Mouse (Mus musculus) ovary, adult 18-20 months (tissue): ENCODE measurements around the gene Srsf9.
"Not testable (repeated sequence)": the region's sequence is repeated elsewhere in the genome, so short reads cannot be mapped to it uniquely, and the experiment has no call there.

Experiments
- DNase-seq: peaks from one replicate; pipeline ENCODE4 v3.0.0; 2022; ENCODE audit warnings: low spot score, mixed read lengths

Gene Srsf9

DNA sequence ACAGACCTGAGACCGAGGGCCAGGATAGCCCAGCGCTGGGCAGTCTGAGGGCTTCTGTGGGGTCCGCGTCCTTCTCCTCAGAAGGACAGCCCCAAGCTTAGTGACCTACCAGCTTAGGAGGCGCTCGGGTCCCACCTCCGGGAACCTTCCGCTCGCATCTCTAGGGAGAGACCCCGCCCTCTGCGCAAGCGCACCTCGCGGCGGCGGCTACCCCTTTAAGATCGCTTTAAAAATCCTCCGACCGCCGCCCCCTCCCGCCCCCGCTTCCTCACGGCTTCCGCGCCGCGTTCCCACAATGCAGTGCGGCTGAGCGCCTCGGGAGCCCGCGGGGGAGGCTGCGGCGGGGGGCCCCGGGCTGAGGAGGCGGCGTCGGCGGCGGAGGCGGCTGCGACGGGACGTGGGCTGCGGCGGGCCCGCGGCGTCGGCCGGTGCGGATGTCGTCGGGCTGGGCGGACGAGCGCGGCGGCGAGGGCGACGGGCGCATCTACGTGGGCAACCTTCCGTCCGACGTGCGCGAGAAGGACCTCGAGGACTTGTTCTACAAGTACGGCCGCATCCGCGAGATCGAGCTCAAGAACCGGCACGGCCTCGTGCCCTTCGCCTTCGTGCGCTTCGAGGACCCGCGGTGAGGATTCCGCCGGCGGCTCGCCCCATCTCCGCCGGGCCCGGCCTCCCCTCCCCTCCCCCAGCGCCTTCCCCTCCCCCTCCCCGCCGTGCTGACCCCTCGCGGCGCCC lies at the start of gene Srsf9:
Gene Srsf9, plus strand, starts transcription at position 303 of the 735 bp plus-strand sequence.
- peak; percentile 91 for DNase-seq

DNA sequence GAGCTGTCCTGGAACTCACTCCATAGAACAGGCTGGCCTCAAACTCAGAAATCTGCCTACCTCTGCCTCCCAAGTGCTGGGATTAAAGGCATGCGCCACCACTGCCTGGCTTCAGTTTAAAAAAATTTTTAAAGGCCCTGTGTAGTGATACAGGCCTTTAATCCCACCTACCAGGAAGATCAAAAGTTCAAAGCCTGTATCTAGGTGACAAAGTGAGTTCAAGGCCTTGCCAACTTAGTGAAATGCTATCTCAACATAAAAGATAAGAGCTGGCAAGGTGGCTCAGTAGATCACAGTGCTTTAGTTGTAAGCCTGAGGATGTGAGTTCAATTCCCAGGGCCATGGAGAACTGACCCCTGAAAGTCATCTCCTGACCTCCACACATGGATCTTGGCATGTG lies 48.9 kb upstream of the Srsf9 start:
- no peak for DNase-seq

DNA sequence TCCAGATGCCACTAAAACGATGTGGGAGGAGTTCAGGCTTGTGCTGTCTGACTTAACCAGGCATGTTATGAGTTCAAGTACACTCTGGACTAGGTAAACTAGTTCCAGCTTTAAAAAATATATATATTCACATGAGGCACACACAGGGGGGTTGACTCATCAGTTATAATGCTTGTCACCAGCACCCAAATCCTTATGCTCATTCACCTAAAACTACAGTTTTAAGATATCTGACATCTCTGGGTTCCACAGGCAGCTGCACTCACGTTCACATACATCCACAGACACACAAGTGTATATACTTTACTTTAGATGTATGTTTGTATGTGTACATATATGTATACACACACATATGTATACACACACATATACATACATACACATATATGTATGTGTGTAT lies 48.2 kb upstream of the Srsf9 start:
- DNase-seq = no peak

DNA sequence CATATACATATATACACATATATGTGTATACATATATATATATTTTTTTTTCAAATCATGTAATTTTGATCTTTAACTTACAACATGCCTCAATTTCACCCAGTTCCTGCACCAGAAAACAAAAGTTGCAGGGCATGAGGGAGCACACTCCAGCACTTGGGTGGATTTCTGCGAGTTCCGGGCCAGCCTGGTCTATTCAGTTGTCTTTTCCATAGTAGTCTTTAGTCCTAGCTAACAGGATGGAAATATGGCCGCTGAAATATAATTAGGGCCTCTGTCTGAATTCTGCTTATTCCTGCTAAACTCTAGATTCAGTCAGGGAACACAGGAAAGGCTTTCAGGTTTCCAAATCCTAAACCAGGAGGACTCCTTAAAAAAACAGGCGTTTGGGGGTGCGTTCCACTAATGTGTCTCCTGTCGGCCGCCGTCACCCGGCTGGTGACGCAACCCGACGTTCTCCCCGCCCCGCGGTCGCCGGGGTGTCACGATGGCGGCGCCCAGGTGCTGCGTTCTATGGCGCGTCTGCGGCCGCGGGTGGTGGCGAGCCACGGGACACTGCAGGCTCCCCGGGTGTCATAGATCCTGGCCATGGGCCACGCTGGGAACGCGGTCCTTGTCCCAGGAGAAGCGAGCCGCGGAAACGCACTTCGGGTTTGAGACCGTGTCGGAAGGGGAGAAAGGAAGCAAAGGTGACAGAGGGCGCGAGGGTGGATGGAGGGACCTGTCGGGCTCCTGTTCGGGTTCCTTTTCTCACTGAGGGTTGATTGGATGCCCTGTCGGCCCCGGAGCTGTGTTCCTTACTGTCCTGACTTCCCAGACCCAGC lies 47.5 kb upstream of the Srsf9 start, which contains the start of gene Coq5:
Gene Coq5, plus strand, starts transcription at position 441 of the 824 bp plus-strand sequence.
- peak; percentile 62 for DNase-seq

DNA sequence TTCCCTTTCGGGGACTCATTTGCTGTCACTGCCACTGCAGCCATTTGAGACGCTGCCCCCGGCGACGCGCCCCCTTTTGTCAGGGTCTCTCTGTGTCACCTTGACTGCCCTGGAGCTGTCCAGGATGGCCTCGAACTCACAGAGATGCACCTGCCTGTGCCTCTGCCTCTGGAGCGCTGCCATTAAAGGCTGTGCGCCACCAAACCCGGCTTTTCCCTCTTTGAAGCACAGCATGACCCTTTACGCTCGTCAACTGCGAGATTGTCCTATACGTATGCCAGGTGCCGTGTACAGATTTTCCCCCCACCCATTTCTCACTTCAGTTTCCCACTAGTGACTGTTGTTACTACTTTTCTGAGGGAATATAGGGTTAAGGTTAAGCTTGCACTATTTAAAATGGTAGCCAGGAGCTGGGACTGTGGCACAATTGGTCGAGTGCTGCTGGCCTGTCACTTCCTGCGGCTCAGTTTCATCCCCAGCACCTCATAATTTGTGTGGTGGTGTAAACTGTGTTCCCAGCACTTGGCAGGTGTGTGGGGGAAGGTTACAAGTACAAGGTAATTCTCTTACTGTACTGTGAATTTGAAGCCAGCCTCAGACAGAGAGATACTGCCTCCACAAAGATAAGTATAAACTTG lies 46.8 kb upstream of the Srsf9 start:
- DNase-seq = no peak

DNA sequence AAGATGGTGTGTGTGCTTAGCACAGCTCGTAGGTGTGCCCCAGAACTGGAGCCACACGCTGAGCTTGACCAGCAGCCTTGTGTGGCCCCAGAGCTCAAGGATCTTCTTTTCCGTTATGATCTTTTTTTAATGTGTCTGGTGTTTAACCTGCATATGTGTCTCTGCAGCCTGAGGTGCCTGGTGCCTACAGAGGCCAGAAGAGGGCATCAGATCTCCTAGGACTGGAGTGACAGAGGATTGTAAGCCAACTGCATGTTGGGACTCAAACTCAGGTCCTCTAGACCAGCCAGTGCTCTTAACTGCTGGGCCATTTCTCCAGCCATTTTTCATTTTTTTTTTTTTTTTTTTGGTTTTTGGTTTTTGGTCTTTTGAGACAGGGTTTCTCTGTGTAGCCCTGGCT lies 42.2 kb upstream of the Srsf9 start:
- DNase-seq = no peak

DNA sequence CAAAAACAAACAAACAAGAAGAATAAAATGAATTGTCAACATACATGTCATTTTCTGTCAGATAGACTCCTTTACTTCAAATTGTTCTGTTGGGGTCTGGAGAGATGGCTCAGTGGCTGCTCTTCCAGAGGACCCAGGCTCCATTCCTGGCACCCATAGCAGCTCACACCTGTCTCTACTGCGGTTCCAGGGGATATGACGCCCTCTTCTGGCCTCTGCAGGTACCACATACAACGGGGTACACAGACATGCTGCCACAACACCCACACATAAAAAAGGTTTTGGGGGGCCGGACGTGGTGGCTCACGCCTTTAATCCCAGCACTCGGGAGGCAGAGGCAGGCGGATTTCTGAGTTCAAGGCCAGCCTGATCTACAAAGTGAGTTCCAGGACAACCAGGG lies 32.8 kb upstream of the Srsf9 start:
- DNase-seq = no peak

DNA sequence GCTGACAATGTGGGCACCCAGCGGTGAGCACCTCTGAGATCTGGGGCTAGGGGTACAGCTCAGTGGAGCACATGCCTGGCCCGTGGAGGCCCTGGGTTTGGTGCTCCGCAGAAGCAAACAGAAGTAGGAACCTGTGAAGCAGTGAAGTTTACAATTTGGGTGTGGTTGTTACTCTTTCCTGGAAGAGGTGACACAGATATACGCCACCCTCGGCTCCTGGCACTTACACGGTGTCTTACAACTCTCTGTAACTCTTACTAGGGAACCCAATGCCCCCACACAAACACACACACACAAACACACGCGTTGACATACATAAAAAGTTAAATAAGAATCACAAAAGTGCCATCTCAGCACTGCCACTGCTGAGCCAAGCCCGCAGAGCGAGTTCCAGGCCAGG lies 30.6 kb upstream of the Srsf9 start:
- DNase-seq = no peak

DNA sequence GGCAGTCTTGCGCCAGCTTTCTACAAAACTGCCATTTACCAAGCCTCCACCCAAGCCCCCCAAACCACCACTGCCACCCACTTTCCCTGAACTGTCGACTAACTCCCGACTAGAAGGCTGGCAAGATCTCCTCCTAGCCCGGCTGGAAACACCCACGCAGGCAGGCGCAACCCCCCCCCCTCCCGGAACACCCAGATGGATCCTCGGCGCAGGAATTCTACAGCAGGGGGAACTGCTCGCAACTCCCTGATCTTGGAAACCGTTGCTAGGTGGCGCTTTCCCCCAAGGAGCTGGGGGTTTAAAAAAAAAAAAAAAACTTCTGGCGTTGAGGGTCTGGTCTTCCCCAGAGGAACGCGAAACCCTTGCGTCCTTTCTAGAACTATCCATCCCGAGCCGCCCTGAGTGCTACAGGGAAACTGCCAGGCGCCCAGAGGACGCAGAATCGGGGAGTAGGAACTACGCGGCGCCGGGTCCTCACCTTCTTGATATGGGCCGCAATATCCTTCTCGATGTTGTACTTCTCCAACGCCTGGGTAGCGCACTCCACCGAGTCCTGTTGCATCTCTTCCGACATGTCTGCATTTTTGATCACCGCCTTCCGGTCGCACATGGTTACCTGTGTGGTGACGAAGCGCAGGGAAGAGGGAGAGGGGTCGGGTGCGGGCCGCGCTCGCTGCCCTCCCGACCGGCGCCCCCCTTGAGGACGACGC lies 26.8 kb upstream of the Srsf9 start:
- peak; percentile 61 for DNase-seq

DNA sequence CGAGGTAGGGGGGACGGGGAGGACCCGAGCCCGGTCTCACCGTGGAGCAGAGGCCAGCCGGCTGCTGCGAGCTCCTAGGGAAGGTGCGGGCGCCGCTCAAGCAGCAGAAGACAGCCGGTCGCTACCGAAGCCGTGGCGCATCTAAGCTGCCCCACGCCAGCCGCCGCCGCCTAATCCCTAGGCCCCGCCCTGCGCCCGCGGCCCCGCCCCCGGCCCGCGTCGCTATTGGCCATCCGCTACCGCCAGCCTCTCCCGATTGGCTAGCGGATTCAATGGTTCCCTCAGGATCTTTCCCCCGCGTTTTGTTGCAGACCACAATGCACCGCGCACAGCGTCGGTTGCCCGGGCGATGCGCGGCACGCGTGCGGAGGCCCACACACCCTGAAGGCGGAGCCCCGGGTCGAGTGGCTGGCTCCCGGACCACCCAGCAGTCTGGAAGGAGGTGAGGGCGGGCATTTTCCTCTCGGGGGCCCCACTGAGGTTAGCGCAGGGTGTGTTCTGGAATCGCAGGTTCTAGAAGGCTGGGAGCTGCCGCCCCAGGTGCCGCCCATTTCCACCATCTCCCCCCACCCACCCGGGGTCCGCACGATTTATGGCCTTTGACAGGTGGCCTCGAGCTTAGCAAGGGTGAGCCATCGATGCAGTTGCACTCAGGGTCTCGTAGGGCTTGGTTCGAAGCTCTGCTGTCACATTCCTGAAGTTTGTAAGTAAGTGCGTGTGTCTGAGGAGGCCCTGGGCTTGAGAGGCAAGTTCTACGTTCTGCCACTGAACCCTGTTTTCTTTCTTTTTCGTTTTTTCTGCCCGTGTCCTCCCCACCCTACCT lies 26.0 kb upstream of the Srsf9 start, which contains the start of gene Dynll1:
Gene Dynll1, minus strand, starts transcription at position 208 of the 823 bp plus-strand sequence.
- peak; percentile 97 for DNase-seq

DNA sequence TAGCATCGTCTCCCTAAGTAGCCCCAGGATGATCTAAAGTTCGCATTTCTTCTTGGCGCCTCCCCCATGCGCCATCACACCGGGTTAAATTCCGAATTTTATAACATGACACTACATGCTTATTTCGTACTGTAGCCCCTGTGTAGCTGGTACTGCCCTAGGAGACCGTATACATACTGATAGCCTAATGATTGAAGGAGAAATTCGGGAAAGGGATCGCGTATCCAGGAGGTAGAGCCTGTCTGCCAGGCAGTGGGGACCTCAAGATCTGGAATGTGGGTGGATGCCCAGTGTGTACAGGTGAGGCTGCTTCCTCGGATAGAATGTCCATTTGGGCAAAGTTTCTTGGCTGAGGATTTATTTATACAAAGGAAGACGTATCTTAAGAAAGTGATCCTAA lies 25.4 kb upstream of the Srsf9 start:
- DNase-seq = no peak

DNA sequence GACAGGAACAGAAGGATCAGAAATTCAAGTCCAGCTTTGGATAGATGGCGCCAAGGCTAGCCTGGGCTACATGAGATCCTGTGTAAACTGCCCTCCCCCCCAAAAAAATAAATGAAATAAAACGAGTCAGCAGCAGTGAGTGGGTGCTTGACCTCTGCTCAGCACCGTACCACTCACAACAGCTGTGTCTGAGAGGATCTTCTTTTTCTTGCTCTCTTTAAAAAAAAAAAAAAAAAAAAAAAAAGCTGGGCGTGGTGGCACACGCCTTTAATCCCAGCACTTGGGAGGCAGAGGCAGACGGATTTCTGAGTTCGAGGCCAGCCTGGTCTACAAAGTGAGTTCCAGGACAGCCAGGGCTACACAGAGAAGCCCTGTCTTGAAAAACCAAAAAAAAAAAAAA lies 24.8 kb upstream of the Srsf9 start:
- not testable (repeated sequence) for DNase-seq

DNA sequence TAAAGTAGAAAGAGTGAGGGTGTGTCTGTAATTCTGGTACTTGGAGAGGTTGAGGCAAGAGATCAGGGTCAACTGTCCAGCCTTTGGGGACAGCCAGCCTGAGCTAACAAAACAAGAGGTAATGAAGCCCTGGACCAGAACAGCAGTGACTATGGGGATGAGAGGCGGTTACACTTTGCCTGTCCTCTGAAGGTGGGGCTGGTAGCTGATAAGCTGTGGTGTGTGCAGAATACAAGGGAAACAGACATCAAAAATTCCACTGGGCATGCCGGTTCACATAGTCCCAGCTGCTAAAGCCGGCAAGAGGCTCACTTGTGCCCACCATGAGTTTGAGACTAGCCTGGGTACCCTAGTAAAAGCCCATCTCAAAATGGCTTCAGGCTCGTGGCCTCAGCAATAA lies 14.6 kb upstream of the Srsf9 start:
- DNase-seq = no peak

DNA sequence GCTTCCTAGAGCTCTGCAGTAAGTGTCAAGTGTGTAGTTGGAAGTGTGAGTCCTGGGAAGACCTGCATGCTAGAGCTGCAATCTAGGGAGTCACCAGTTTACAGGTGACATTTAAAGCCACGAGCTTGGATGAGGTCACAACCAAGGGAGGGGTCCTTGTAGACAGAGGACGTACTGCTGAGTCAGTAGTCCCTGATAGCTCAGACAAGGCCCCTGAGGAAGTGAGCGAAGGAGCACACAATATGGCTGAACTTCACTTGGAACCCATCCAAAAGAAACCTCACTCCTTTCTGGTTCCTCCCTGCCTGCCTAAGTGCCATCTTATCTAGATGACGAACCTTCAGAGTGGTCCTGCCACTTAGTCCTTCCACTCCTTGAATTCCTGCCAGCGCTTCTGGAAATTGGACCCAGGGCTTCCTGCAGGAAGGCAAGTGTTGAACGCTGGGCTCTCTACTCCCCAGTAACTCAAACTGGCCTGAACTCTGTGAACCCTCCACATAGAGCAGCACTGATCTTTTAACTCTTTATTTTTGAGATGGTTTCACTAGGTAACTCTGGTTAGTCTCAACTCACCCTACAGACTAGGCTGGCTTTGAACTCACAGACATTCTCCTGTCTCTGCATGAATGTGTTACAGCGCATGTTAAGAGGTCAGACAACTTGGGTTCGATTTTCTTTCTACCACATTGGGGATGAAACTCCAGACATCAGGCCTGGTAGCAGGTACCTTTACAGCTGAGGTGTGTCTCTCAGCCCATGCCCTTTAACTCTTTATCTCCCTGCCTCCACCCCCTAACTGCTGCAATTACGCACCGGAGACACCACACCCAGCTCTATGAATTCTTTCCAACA lies 13.9 kb upstream of the Srsf9 start:
- DNase-seq = no peak

DNA sequence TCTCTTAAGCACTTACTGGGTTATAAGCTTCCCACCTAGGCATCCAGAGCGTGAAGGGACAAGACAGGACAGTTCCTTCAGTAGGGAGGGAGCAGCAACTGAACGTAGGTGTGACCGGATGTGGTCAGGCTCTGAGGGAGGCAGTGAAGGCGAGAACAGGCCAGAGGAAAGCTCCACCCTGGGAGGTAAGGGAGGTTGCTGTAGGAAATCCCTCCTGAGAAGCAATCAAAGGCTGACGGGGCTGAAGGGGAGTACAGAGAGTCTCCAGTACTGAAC lies 13.4 kb upstream of the Srsf9 start:
- no peak for DNase-seq

DNA sequence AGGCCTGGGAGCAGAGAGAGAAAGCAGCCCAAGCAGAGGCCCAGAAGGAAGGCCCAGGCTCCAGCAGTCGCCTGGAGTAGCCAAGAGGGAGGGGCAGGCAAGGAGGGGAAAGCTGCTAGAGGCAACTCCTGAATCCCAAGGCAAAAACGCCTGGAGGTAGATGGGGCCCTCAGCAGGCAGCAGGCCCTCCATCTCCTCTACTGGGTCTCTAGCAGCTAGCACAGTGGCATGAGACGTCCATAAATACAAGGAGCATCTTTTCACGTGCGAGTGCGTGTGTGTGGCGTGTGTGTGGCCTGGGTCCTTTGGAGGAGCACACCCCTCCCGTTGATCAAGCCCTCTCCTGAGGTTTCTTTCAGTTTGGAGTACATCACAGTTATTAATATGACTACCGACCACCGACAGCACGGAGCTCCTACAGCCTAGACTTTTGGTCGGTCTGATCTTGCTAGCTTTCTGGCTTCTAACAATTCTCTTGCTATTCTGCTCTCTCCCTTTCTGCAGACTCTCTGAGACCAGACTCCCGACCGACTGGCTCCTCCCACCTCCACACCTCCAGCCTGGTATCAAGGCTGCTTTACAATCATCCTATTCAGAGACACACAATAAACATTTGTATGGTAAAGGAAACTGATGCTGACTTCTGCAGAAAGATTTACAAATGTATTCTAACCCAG lies 9.9 kb upstream of the Srsf9 start:
- DNase-seq = no peak

DNA sequence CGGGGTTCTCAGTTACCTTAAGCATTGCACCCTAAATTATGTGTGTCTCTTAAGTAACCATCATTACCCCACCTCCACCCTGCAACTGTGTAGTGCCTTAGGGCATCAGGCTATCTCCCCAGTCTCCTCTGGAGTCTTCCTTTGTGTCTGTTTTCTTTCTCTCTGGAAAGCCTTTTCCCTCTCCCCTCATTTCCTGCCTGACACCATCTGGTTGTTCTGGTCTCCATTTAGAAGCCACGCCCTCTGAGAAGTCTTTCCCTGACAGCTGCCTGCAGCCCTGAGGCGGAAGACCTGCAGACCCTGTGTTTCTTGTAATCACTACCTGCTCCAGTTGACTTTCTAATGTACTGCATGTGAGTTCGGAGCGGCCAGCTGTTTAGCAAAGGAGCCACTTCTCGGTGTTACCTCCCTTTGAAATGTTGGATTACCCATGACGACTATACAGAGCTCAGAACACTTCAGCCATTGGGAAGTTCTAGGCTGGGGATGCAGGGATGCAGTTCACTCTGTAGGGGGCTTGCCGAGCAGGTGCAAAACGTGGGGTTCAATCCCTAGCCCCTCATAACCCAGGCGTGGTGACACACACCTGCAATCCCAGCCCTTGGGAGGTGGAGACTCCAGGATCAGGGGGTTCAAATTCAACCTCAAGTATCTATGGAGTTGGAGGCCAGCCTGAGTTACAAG lies 9.2 kb upstream of the Srsf9 start:
- no peak for DNase-seq

DNA sequence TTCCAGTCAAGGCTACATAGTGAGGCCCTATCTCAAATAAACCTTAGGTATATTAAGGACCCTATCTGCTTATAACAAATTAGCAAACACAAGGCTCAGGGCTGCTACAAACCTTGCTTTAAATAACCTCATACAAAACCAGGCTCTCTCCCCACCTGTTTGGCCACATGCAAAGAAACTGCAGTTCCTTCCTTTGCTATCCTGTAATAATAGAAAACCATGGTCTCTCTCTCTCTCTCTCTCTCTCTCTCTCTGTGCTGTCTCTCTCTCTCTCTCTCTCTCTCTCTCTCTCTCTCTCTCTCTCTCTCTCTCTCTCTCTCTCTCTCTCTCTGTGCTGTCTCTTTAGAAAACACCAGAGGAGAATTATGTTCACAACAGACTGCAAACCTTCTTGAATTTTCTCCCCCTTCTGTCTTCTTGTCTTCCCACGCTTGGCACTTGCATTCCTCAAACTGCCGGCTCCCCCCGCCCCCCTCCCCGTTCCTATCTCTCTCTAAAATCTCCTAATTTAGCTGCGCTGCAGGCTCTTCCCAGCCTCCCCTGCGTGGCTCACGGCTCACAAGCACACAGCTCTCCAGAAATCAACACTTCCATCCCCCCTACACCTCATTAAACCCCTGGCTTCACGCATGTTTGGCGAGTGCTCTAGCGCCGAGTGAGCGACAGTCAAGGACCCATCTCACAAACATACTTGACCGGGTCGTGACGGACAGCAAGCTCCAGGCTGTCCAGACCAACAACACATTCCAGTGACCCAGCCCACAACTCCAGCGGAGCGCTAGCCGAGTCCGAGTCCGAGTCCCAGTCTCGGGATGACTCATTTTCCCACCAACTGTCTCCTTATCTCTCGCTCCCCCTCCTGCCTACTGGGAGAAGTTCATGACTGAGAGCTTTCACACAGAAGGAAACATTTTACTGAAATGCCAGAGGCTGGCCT lies 7.7 kb upstream of the Srsf9 start:
- peak; percentile 85 for DNase-seq
